Mouse (Mus musculus): ENCODE data around the gene Gm17482. TPM values are rescaled to one million over a fixed set of nuclear protein-coding genes. Genes with fewer than 3 reads are reported as not detected.

Gene Gm17482
- polyA plus RNA-seq (2012; ENCODE audit: insufficient read depth, insufficient read length, missing spikeins): not detected in 2 replicates

- no peak within 1 kb of the TSS for H3K4me3 ChIP-seq (ENCODE audit: insufficient read depth, low read depth, low read length)
- H3K27ac ChIP-seq (replicated peaks; ENCODE audit: low read depth, low read length): peak within 1 kb of the TSS; percentile 52
Measured at GRCm38 (mm10) chr6:115227043-115227442, at the start of gene Gm17482. Gene Gm17482 (plus strand): TSS chr6:115227343.

GRCm38 (mm10) chr6:115178826-115179225 is 48.3 kb upstream of the Gm17482 start:
- Histone ChIP-seq H3K4me1 (ENCODE audit: control insufficient read depth, insufficient read depth, insufficient read length, low read length) (no peaks in the 10 kb centered on the region), H3K27ac (replicated peaks; ENCODE audit: low read depth, low read length) (no peak overlapping the region), H3K4me3 (ENCODE audit: insufficient read depth, low read depth, low read length) (no peak overlapping the region)

More at GRCm38 (mm10) chr6:115227043-115227442, at the start of gene Gm17482:
- H3K4me1 ChIP-seq (ENCODE audit: control insufficient read depth, insufficient read depth, insufficient read length, low read length): peaks cover 6% of the 10 kb centered on the region

DNA sequence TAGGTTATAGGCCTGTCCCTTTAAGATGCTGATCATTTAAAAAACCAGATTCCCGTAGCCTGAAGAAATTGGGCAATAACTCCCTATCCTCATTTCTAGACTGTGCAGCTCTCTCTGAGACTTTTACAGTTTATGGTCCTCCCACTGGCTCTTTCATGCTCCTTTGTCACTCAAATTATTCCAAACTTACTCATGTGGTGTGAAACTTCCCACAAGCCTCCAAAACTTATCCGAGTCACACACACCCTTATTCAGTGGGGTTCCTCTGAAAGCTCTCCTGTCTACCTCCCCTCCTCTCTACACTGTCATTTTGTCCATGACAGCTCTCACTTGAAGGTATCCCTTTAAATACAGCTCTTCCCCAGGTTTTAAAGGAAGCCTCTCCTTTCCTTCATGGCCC is 46.0 kb upstream of the Gm17482 start:
- no peaks in the 10 kb centered on the region for H3K4me1 ChIP-seq (ENCODE audit: control insufficient read depth, insufficient read depth, insufficient read length, low read length)
- no peak overlapping the region for H3K27ac ChIP-seq (replicated peaks; ENCODE audit: low read depth, low read length)
- H3K4me3 ChIP-seq (ENCODE audit: insufficient read depth, low read depth, low read length): no peak overlapping the region

- H3K27ac ChIP-seq (replicated peaks; ENCODE audit: low read depth, low read length): no peak overlapping the region
- H3K4me3 ChIP-seq (ENCODE audit: insufficient read depth, low read depth, low read length): no peak overlapping the region
- H3K4me1 ChIP-seq (ENCODE audit: control insufficient read depth, insufficient read depth, insufficient read length, low read length): no peaks in the 10 kb centered on the region
Measured at GRCm38 (mm10) chr6:115191111-115191510, 36.0 kb upstream of the Gm17482 start.

DNA sequence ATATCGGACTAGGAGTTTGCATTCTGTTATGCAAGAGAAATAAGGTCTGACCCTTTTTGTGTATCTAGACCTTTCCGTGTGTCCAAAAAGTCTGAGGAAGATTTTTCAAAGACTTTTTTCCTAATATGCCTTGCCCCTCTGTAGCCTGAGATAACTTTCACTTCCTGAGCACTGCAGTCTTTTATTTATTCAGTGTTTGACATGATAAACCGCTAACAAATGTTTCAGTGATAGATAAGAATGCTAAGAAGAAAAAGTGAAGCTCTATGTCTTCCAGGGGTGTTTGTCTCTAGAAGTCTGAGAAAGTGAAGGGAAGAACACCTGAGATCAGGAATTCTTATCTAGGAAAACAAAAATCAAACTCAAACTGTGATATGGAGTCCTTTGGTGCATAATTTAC is 26.4 kb upstream of the Gm17482 start:
- no peak overlapping the region for H3K4me3 ChIP-seq (ENCODE audit: insufficient read depth, low read depth, low read length)
- H3K4me1 ChIP-seq (ENCODE audit: control insufficient read depth, insufficient read depth, insufficient read length, low read length): no peaks in the 10 kb centered on the region

GRCm38 (mm10) chr6:115203029-115203428 is 24.1 kb upstream of the Gm17482 start:
- H3K27ac ChIP-seq (replicated peaks; ENCODE audit: low read depth, low read length): no peak overlapping the region

More for the DNA sequence above, 26.4 kb upstream of the Gm17482 start:
- H3K27ac ChIP-seq (replicated peaks; ENCODE audit: low read depth, low read length): no peak overlapping the region

DNA sequence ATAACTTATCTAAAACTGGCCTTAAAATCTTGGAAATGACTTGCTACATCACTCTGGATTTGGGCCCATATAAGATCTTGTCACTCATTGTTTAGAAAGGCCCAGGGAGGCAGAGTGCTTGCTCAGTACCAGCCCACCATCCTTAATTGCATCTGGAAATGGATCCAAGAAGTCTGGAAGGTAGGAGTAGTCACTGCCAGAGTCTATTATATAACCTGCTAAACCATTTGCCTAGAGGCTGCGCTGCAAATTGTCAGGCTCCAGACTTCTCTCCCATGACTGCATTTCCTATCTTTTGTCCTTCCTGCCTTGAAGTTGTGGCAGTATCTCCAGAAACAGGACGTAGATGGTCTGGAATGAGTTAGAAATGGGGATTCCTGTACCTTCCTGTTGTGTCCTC is 17.0 kb upstream of the Gm17482 start:
- H3K4me1 ChIP-seq (ENCODE audit: control insufficient read depth, insufficient read depth, insufficient read length, low read length): no peaks in the 10 kb centered on the region; the same call in 1 of the 2 replicates
- H3K27ac ChIP-seq (replicated peaks; ENCODE audit: low read depth, low read length): no peak overlapping the region
- H3K4me3 ChIP-seq (ENCODE audit: insufficient read depth, low read depth, low read length): no peak overlapping the region

More at GRCm38 (mm10) chr6:115203029-115203428, 24.1 kb upstream of the Gm17482 start:
- Histone ChIP-seq H3K4me1 (ENCODE audit: control insufficient read depth, insufficient read depth, insufficient read length, low read length) (no peaks in the 10 kb centered on the region), H3K4me3 (ENCODE audit: insufficient read depth, low read depth, low read length) (no peak overlapping the region)

DNA sequence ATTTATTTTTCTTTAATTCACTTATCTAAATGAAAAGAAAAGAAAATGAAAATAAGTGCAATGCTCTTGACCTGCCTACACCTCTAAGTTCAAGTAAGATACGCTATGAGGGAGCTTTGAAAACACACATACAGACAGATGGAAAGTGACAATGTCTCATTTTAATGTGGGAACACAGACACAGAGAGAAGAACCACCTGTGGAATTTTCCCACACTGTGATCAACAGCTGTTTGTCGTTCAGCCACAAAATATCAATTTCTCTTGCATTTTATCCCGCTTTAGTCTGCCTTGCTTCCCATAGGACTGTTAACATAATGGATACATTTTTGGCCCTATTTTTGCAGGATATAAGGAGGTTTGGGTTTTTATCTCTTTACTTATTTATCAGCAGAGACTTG is 16.3 kb upstream of the Gm17482 start:
- H3K4me3 ChIP-seq (ENCODE audit: insufficient read depth, low read depth, low read length): no peak overlapping the region
- H3K27ac ChIP-seq (replicated peaks; ENCODE audit: low read depth, low read length): no peak overlapping the region
- no peaks in the 10 kb centered on the region; the same call in 1 of the 2 replicates for H3K4me1 ChIP-seq (ENCODE audit: control insufficient read depth, insufficient read depth, insufficient read length, low read length)

- Histone ChIP-seq H3K27ac (replicated peaks; ENCODE audit: low read depth, low read length) (no peak overlapping the region), H3K4me3 (ENCODE audit: insufficient read depth, low read depth, low read length) (no peak overlapping the region), H3K4me1 (ENCODE audit: control insufficient read depth, insufficient read depth, insufficient read length, low read length) (no peaks in the 10 kb centered on the region; the same call in 1 of the 2 replicates)
Measured at GRCm38 (mm10) chr6:115212132-115212903, 14.8 kb upstream of the Gm17482 start.

GRCm38 (mm10) chr6:115213129-115213528 is 14.0 kb upstream of the Gm17482 start:
- Histone ChIP-seq H3K27ac (replicated peaks; ENCODE audit: low read depth, low read length) (no peak overlapping the region), H3K4me1 (ENCODE audit: control insufficient read depth, insufficient read depth, insufficient read length, low read length) (no peaks in the 10 kb centered on the region; the same call in 1 of the 2 replicates), H3K4me3 (ENCODE audit: insufficient read depth, low read depth, low read length) (no peak overlapping the region)

- no peak overlapping the region for H3K27ac ChIP-seq (replicated peaks; ENCODE audit: low read depth, low read length)
- no peaks in the 10 kb centered on the region for H3K4me1 ChIP-seq (ENCODE audit: control insufficient read depth, insufficient read depth, insufficient read length, low read length)
- H3K4me3 ChIP-seq (ENCODE audit: insufficient read depth, low read depth, low read length): no peak overlapping the region
Measured at GRCm38 (mm10) chr6:115221215-115221641, 5.9 kb upstream of the Gm17482 start.

GRCm38 (mm10) chr6:115225519-115225918 is 1.6 kb upstream of the Gm17482 start:
- no peak overlapping the region for H3K27ac ChIP-seq (replicated peaks; ENCODE audit: low read depth, low read length)
- H3K4me3 ChIP-seq (ENCODE audit: insufficient read depth, low read depth, low read length): no peak overlapping the region
- no peaks in the 10 kb centered on the region for H3K4me1 ChIP-seq (ENCODE audit: control insufficient read depth, insufficient read depth, insufficient read length, low read length)

DNA sequence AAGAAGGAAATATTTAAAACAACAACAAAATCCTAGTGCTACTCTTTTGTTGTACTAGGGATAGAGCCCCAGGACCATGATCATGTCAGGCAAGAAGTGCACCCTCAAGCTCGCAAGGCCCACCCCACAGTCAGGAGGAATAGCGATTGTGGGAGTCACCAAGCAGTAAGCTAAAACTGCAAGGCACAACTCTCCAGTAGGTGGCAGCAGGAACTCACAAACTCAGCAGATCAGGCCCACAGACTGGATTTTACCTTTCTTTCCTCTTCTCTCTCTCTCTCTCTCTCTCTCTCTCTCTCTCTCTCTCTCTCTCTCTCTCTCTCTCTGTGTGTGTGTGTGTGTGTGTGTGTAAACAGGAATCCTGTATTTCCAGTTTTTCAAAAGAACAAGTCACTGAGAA is 386 bp downstream of the Gm17482 start:
- H3K27ac ChIP-seq (replicated peaks; ENCODE audit: low read depth, low read length): no peak overlapping the region
- peaks cover 6% of the 10 kb centered on the region for H3K4me1 ChIP-seq (ENCODE audit: control insufficient read depth, insufficient read depth, insufficient read length, low read length)
- no peak overlapping the region for H3K4me3 ChIP-seq (ENCODE audit: insufficient read depth, low read depth, low read length)

GRCm38 (mm10) chr6:115230557-115230956 is 3.4 kb downstream of the Gm17482 start:
- peak overlapping the region; percentile 81 for H3K27ac ChIP-seq (replicated peaks; ENCODE audit: low read depth, low read length)
- peaks cover 15% of the 10 kb centered on the region for H3K4me1 ChIP-seq (ENCODE audit: control insufficient read depth, insufficient read depth, insufficient read length, low read length)
- no peak overlapping the region for H3K4me3 ChIP-seq (ENCODE audit: insufficient read depth, low read depth, low read length)

- H3K4me1 ChIP-seq (ENCODE audit: control insufficient read depth, insufficient read depth, insufficient read length, low read length): peaks cover 17% of the 10 kb centered on the region
- H3K27ac ChIP-seq (replicated peaks; ENCODE audit: low read depth, low read length): peak overlapping the region; percentile 92
- no peak overlapping the region for H3K4me3 ChIP-seq (ENCODE audit: insufficient read depth, low read depth, low read length)
Measured at GRCm38 (mm10) chr6:115231836-115232235, 4.7 kb downstream of the Gm17482 start.

DNA sequence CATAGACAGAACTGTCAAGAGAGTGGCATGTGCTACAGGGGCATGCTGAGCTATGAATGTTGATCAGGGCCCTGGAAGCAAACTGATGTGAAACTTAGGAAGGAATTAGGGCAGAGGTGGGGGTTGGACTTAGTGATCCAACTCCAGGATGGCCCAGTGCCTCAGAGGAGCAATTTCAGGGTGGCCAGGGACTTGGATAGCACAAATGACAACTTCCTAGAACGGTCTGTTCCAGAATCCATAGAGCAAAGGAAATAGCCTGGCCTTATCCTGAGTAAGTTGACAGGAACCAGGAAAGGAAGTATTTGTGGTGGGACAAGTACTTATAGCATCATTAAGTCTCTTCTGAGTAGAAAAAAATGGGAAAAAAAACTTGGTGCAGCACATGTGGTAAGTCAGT is 5.4 kb downstream of the Gm17482 start:
- Histone ChIP-seq H3K27ac (replicated peaks; ENCODE audit: low read depth, low read length) (peak overlapping the region; percentile 92), H3K4me1 (ENCODE audit: control insufficient read depth, insufficient read depth, insufficient read length, low read length) (peaks cover 17% of the 10 kb centered on the region), H3K4me3 (ENCODE audit: insufficient read depth, low read depth, low read length) (no peak overlapping the region)
